Mouse (Mus musculus) ZHBTc4 (cell line): ENCODE results near the gene BC052040.

Experiments
- DNase-seq: peaks from one replicate; pipeline ENCODE4 v3.0.0-alpha.2; 2011; ENCODE audit warnings: low read depth, low spot score

Gene BC052040

GRCm38 (mm10) chr2:115699032-115699431 is 117.5 kb downstream of the BC052040 start:
- no peak for DNase-seq

- DNase-seq, result peak; percentile 41
Observed at GRCm38 (mm10) chr2:115702610-115703009, 121.1 kb downstream of the BC052040 start.

- DNase-seq, result no peak
Observed at GRCm38 (mm10) chr2:115717535-115717934, 136.0 kb downstream of the BC052040 start.

- no peak for DNase-seq
Observed at GRCm38 (mm10) chr2:115717980-115718379, 136.5 kb downstream of the BC052040 start.

GRCm38 (mm10) chr2:115723452-115723851 is 141.9 kb downstream of the BC052040 start:
- peak; percentile 98 for DNase-seq

GRCm38 (mm10) chr2:115724216-115724615 is 142.7 kb downstream of the BC052040 start:
- DNase-seq, result no peak

GRCm38 (mm10) chr2:115724726-115725125 is 143.2 kb downstream of the BC052040 start:
- DNase-seq, result no peak

GRCm38 (mm10) chr2:115725503-115725902 is 144.0 kb downstream of the BC052040 start:
- DNase-seq, result no peak

GRCm38 (mm10) chr2:115725926-115726325 is 144.4 kb downstream of the BC052040 start:
- no peak for DNase-seq

GRCm38 (mm10) chr2:115726806-115727205 is 145.3 kb downstream of the BC052040 start:
- no peak for DNase-seq

- no peak for DNase-seq
Observed at GRCm38 (mm10) chr2:115728627-115729026, 147.1 kb downstream of the BC052040 start.

GRCm38 (mm10) chr2:115730502-115730901 is 149.0 kb downstream of the BC052040 start:
- DNase-seq, result no peak

- no peak for DNase-seq
Observed at GRCm38 (mm10) chr2:115731171-115731570, 149.7 kb downstream of the BC052040 start.

- no peak for DNase-seq
Observed at GRCm38 (mm10) chr2:115732572-115732971, 151.1 kb downstream of the BC052040 start.

- DNase-seq, result no peak
Observed at GRCm38 (mm10) chr2:115733017-115733692, 151.6 kb downstream of the BC052040 start.

- no peak for DNase-seq
Observed at GRCm38 (mm10) chr2:115734850-115735249, 153.3 kb downstream of the BC052040 start.

GRCm38 (mm10) chr2:115736416-115736815 is 154.9 kb downstream of the BC052040 start:
- DNase-seq, result no peak

GRCm38 (mm10) chr2:115737966-115738365 is 156.4 kb downstream of the BC052040 start:
- DNase-seq, result no peak

- no peak for DNase-seq
Observed at GRCm38 (mm10) chr2:115742061-115742460, 160.5 kb downstream of the BC052040 start.

GRCm38 (mm10) chr2:115747639-115748038 is 166.1 kb downstream of the BC052040 start:
- DNase-seq, result peak; percentile 86

GRCm38 (mm10) chr2:115751177-115751576 is 169.7 kb downstream of the BC052040 start:
- no peak for DNase-seq

GRCm38 (mm10) chr2:115757685-115758084 is 176.2 kb downstream of the BC052040 start:
- DNase-seq, result no peak

- DNase-seq, result no peak
Observed at GRCm38 (mm10) chr2:115758542-115758941, 177.0 kb downstream of the BC052040 start.
